Mouse (Mus musculus) erythroblast, embryonic 14.5 days (primary cell): Measurements from ENCODE around the gene Col20a1.

ENCODE experiments used
- GATA1 ChIP-seq: IDR thresholded peaks from 2 replicates; pipeline ENCODE4 v1.6.1; 2012; ENCODE audit warnings: low read length, inconsistent platforms, mixed read lengths
- TAL1 ChIP-seq: IDR thresholded peaks from 3 replicates; pipeline ENCODE4 v1.6.1; 2012; ENCODE audit warnings: low read length, inconsistent platforms, mixed read lengths

DNA sequence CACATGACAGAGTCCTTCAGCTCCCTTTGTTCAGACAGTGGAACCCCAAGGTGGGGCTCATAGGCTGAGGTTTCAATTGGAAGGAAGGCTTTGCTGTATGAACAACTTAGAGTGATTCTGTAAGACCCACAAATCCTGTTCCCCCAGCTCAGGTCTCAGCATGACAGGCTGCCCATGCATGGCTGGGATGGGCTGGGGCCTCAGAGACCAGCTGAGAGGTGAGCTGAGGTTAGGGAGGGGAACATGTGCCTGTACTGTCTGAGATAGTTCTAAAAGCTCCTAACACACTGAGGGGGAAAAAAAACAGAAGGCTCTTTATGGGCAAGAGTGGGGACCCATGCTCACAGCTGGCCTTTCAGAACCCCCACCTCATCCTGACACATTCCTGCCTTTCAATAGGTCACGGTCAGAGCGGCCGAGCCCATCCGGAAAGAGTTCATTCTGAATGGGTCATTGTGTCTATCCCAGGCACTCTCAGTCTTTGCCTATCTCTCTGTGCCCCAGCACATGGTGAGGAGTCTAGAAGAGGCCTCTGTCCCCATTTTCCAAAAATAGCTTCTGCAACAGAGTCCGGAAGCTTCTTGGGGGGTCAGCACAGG is 1.2 kb downstream of the Col20a1 start:
- TF ChIP-seq GATA1 = no peak
- TF ChIP-seq TAL1 = no peak
